Mouse (Mus musculus): Measurements from ENCODE around the gene Lhx6. TPM values are rescaled to one million over a fixed set of nuclear protein-coding genes. Genes with fewer than 3 reads are reported as not detected.

Gene Lhx6
- total RNA-seq, 4 experiments from 2014 or later = 0.49 to 2.2 (median 1.2) TPM

DNA sequence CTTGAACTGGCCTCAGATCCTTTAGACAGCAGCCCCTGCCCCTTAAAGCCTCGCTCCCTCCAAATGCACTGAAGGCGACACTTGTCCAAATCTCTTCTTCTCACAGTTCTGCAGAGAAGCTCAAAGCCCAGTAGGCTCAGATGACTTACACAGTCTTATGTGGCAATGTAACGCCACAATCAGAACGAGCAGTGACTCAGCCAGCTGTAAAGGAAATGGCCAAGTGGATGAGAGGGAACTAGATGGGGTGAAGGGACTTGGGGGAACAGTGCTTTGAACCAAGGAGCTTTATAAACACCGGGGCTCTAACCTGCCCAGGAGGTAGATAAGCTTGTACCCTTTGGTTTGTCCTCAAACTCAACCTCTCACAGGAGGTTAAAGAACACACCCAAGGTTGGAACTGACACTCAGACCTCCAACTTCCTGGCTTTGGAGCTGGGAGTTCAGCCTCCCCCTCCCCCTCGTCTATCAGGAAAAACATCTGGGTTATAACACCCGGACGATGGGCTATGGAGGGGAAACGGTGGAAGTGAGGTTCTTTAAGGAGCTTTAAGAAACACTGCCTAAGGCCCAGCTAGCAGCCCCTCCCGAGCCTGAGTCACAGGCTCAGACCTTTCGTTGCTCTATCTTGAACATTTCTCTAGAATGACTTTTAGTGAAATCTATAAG, 69.7 kb downstream of the Lhx6 start:
- no peak for DNase-seq

GRCm38 (mm10) chr2:36034898-36035297, 70.3 kb downstream of the Lhx6 start:
- DNase-seq = no peak

DNA sequence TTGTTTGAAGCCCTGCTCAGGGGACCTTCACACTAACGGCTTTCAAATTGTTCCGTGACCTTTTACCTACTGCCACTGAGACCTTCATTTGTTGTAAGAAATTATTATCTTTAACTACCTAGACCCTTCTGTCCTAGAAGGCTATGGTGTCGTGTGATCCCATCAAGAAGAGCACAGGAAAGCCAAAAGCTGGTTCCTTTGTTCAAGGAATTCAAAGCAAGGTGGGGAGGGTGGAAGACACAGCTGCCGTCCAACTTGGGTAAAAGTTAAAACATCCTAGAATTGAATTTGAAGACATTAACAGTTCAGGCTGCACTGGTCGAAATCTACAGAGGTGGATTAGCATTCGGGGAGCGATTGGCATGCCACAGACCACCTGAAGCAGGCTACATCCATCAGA, 71.2 kb downstream of the Lhx6 start:
- no peak for DNase-seq

- DNase-seq = no peak
These were observed 72.3 kb downstream of the Lhx6 start for GRCm38 (mm10) chr2:36032884-36033283.

Other genes starting within 250 kb of the Lhx6 start
- gene Ttll11, start 125.5 kb downstream of the Lhx6 start, total RNA-seq (2022) = 1 to 10 TPM; 2.6 to 5.6 (median 4.0) TPM
- 100 to 1,000 TPM; 128 to 194 (median 170) TPM for gene Ndufa8, start 56.0 kb downstream of the Lhx6 start, total RNA-seq (2022)
- 1 to 10 TPM in 1 of 4 experiments, under 1 TPM in 3; 0.38 to 1.2 (median 0.57) TPM for gene Morn5, start 56.0 kb downstream of the Lhx6 start, total RNA-seq (2022)
- gene Mrrf, start 31.0 kb upstream of the Lhx6 start, total RNA-seq (2022) = 10 to 100 TPM; 22.1 to 29.7 (median 26.0) TPM
- gene Rbm18, start 31.4 kb upstream of the Lhx6 start, total RNA-seq (2022) = 10 to 100 TPM; 26.7 to 32.6 (median 29.8) TPM
- gene Ptgs1, start 125.0 kb upstream of the Lhx6 start, total RNA-seq (2022) = 10 to 100 TPM; 13.6 to 28.0 (median 17.8) TPM

Data from adrenal gland, adult 8-10 months (tissue).